Mouse (Mus musculus) heart, embryonic 11.5 days (tissue): ENCODE data around the gene D11Wsu47e. TPM values are rescaled to one million over a fixed set of nuclear protein-coding genes. Genes with fewer than 3 reads are reported as not detected.

Experiments used
- ATAC-seq: fragments of 200-750 bp; cut with Nextera tagmentation; replicated peaks from 2 replicates; pipeline ENCODE4 v1.8.0; 2017; ENCODE audit warnings: moderate library complexity; ENCODE audit not compliant: insufficient number of reproducible peaks, low FRiP score, low TSS enrichment
- H3K27ac ChIP-seq: fragments of 300-500 bp; sonication (generic); 2 replicates; pipeline ENCODE4 v1.5.1; 2014; ENCODE audit warnings: mild to moderate bottlenecking, low read depth, low read length
- H3K27me3 ChIP-seq: fragments of 300-500 bp; sonication (generic); 2 replicates; pipeline ENCODE4 v1.6.1; 2014; ENCODE audit warnings: mild to moderate bottlenecking, low read length, mixed read lengths; ENCODE audit not compliant: control insufficient read depth, insufficient read depth
- H3K36me3 ChIP-seq: fragments of 300-500 bp; sonication (generic); 2 replicates; pipeline ENCODE4 v1.6.1; 2014; ENCODE audit warnings: mild to moderate bottlenecking, low read length, moderate library complexity, mixed read lengths; ENCODE audit not compliant: control insufficient read depth, insufficient read depth
- H3K4me1 ChIP-seq: fragments of 300-500 bp; sonication (generic); 2 replicates; pipeline ENCODE4 v1.6.1; 2014; ENCODE audit warnings: low read length; ENCODE audit not compliant: control insufficient read depth, insufficient read depth
- H3K4me2 ChIP-seq: fragments of 300-500 bp; sonication (generic); 2 replicates; pipeline ENCODE4 v1.6.1; 2014; ENCODE audit warnings: mild to moderate bottlenecking, moderate library complexity
- H3K4me3 ChIP-seq: fragments of 300-500 bp; sonication (generic); 2 replicates; pipeline ENCODE4 v1.5.1; 2014; ENCODE audit warnings: low read depth, low read length
- H3K9ac ChIP-seq: fragments of 300-500 bp; sonication (generic); 2 replicates; pipeline ENCODE4 v1.6.1; 2014; ENCODE audit warnings: mild to moderate bottlenecking, low read depth, low read length, moderate library complexity
- H3K9me3 ChIP-seq: fragments of 300-500 bp; sonication (generic); replicated peaks from 2 replicates; pipeline ENCODE4 v1.6.1; 2016; ENCODE audit warnings: low read length; ENCODE audit not compliant: control insufficient read depth
- WGBS: fragments of 180-500 bp; shearing (Covaris S2); extraction: QIAGEN DNeasy Blood & Tissue Kit; methylation state at CpG from one replicate; pipeline ENCODE4 v1.1.7; 2014; ENCODE audit not compliant: insufficient replicate concordance; 5-methylcytosine and 5-hydroxymethylcytosine counted together
- polyA plus RNA-seq: library from polyadenylated mRNA; unstranded; fragments of >200 nt; fragmentation: Nextera tagmentation; extraction: Ambion mirVana; gene quantifications from 2 replicates; pipeline ENCODE4 v1.2.1, GENCODE M21; 2014

D11Wsu47e gene
- polyA plus RNA-seq, 1 experiment from 2014 or later = 18.1 TPM

DNA sequence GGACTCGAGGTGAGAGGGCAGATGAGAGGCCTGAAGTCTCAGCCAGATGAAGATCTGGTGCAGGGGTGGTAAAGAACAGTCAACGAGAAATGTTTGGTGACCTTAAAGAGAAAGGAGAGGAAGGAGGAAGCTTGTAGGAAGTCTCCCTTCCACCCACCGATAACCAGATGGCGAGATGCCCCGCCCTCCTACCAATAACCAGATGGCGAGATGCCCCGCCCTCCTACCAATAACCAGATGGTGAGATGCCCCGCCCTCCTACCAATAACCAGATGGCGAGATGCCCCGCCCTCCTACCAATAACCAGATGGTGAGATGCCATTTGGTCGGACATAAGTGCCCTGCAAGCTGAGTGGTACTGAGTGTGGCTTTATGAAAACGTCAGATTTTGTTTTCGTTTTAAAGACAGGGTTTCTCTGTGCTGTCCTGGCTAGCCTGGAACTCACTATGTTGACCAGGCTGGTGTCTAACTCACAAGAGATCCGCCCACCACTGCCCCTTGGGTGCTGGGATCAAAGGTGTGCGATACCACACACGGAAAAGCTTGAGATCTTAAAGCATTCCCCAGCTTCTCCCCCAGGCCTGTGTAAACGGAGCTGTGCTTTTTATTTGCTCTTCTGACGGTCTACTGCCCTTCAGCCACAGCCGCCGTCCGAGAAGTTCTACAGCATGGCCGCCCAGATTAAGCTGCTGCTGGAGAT lies 32.9 kb upstream of the D11Wsu47e start:
- H3K4me2 ChIP-seq = peak overlapping the region; percentile 65
- 65% methylated on average over 22 of the region's 22 CpGs for WGBS
- no peak for ATAC-seq
- no peak overlapping the region for H3K9ac ChIP-seq
- H3K4me1 ChIP-seq = peaks cover 13% of the 10 kb centered on the region
- 0 out of 2 replicates have a peak overlapping the region, but pooled peaks have one; percentile 4 for H3K4me3 ChIP-seq
- no peak overlapping the region for H3K27ac ChIP-seq
- H3K27me3 ChIP-seq = no peaks in the 10 kb centered on the region
- no peaks in the 10 kb centered on the region for H3K9me3 ChIP-seq
- peaks cover 29% of the 10 kb centered on the region for H3K36me3 ChIP-seq

DNA sequence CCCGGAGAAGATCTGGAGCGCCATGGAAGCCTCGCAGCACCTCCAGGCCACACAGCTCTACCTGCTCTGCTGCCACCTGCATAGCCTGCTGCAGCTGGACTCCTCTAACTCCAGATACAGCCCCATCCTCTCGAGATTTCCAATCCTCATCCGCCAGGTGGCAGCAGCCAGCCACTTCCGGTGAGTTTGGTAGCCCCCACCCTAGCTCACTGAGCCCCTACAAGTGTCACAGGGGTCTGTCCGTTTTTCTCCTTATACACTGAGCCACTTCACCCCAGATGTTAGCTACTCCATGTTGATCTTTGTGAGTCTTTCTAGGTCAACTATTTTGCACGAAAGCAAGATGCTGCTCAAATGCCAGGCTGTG lies 32.3 kb upstream of the D11Wsu47e start:
- Histone ChIP-seq H3K27me3 (no peaks in the 10 kb centered on the region), H3K36me3 (peaks cover 33% of the 10 kb centered on the region), H3K9me3 (no peaks in the 10 kb centered on the region), H3K4me3 (no peak overlapping the region), H3K27ac (no peak overlapping the region), H3K4me2 (no peak overlapping the region), H3K9ac (no peak overlapping the region), H3K4me1 (peaks cover 13% of the 10 kb centered on the region)
- ATAC-seq = no peak
- 49% methylated on average over 8 of the region's 8 CpGs for WGBS

DNA sequence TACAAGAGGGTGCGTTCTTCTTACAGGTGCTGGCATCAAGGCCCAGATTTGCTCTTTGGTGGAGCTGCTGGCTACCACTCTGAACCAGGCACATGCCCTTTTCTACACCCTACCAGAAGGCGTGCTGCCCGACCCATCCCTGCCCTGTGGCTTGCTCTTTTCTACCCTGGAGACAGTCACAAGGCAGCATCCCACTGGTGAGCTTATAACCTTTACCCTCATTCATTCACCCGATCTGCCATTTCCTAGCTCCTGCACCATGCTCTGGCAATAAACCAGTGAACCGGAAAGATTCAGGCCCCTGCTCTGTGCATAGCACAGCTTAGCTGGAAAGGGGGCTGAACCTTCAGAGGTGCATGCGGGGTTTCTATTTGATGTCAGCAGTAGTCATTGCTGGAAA lies 31.7 kb upstream of the D11Wsu47e start:
- Histone ChIP-seq H3K4me3 (no peak overlapping the region), H3K4me1 (peaks cover 13% of the 10 kb centered on the region)

DNA sequence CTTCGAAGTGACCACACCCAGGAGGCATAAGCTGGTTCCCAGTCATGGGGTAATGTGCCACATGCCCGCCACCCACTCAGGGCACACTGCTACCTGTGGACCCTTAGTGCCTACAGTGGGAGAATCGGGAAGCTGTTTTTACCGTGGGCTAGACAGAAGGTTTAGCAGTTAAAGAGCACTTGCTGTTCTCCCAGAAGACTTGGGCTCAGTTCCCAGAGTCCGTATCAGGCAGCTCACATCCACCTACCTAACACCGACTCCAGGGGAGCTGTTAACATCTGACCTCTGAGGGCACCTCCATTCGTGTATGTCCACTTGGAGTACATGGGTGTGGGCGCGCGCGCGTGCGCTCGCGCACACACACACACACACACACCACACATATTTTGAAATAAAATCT lies 30.1 kb upstream of the D11Wsu47e start:
- Histone ChIP-seq H3K27me3 (no peaks in the 10 kb centered on the region), H3K4me3 (no peak overlapping the region), H3K4me2 (no peak overlapping the region), H3K4me1 (peaks cover 4% of the 10 kb centered on the region), H3K27ac (no peak overlapping the region), H3K9me3 (no peaks in the 10 kb centered on the region), H3K9ac (no peak overlapping the region), H3K36me3 (peaks cover 48% of the 10 kb centered on the region)
- no peak for ATAC-seq
- WGBS = 94% methylated on average over 15 of the region's 15 CpGs

More for the DNA sequence above, 31.7 kb upstream of the D11Wsu47e start:
- H3K36me3 ChIP-seq = peaks cover 38% of the 10 kb centered on the region
- no peaks in the 10 kb centered on the region for H3K27me3 ChIP-seq
- H3K9ac ChIP-seq = no peak overlapping the region
- no peak overlapping the region for H3K4me2 ChIP-seq
- H3K27ac ChIP-seq = no peak overlapping the region
- no peak for ATAC-seq
- no peaks in the 10 kb centered on the region for H3K9me3 ChIP-seq
- WGBS = 90% methylated on average over 6 of the region's 6 CpGs

DNA sequence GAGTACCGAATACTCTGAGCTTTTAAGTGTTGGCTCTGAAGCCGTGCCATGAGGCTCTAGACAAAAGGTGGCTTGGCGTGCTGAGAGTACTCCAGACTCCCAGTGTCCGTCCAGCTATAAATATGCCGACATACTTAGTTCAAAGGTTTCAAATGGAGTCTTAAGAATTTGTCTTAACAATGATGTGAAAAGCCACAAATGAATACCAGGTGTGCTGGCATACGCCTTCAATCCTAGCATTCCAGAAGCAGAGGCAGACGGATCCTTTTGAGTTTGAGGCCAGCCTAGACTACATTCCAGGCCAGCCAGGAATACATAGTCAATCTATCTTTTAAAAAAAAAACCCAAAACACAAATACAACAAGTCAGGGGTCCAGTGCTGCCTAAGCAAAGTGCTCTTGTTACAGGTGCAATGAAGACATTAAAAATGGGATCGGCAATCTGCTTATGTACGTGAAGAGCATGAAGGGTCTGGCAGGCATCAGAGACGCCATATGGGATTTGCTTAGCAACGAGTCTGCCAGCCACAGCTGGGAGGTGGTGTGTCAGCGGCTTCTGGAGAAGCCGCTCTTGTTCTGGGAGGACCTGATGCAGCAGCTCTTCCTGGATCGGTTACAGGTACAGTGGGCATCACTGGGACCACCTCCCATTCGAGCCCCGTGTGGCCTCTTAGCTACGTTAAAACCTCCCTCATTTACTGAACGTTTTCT lies 29.5 kb upstream of the D11Wsu47e start:
- H3K27ac ChIP-seq = no peak overlapping the region
- no peak overlapping the region for H3K9ac ChIP-seq
- no peak overlapping the region for H3K4me2 ChIP-seq
- ATAC-seq = no peak
- no peaks in the 10 kb centered on the region for H3K27me3 ChIP-seq
- no peak overlapping the region for H3K4me3 ChIP-seq
- 76% methylated on average over 18 of the region's 18 CpGs for WGBS
- no peaks in the 10 kb centered on the region for H3K9me3 ChIP-seq
- peaks cover 4% of the 10 kb centered on the region; the same call in 1 of the 2 replicates for H3K4me1 ChIP-seq
- peaks cover 48% of the 10 kb centered on the region for H3K36me3 ChIP-seq

DNA sequence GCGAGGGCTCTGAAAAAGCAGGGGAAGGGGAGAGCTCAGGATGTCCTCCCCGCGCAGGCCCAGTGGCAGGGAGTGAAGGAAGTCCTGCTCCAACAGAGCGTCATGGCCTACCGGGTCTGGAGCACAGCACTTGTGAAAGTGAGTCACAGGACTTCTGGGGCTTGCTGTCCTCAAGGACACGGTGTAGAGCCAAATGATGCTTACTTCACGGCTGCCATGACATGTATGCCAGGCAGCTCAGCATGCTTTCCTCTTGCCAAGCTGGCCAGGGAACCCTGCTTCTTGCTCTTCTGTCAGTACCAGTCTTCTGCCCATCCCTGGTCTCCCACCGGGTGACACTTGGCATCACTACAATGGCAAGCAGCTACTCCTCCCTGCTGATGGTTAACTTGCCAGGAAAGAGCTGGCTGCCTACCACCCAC lies 27.7 kb upstream of the D11Wsu47e start:
- no peak overlapping the region for H3K4me3 ChIP-seq
- no peaks in the 10 kb centered on the region for H3K27me3 ChIP-seq
- H3K9me3 ChIP-seq = no peaks in the 10 kb centered on the region
- no peak overlapping the region for H3K9ac ChIP-seq
- 89% methylated on average over 8 of the region's 8 CpGs for WGBS
- no peaks in the 10 kb centered on the region; the same call in 1 of the 2 replicates for H3K4me1 ChIP-seq
- H3K36me3 ChIP-seq = peaks cover 62% of the 10 kb centered on the region
- no peak for ATAC-seq
- no peak overlapping the region for H3K27ac ChIP-seq
- H3K4me2 ChIP-seq = no peak overlapping the region

DNA sequence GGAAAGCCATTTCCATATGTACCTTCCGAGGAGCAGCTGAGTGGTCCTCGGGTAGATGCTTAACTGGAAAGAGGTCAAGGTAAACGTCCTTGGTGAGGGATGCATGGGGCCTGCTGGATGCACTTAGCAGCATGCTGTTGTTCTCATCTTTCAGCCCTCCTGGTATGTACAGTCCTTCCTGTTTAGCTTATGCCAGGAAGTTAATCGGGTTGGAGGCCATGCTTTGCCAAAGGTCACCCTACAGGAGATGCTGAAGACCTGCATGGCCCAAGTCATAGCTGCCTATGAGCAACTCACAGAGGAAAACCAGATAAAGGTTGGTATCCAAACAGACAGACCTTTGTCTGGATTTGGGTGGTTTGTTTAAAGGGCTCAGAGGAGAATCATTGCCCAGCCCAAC lies 27.0 kb upstream of the D11Wsu47e start:
- Histone ChIP-seq H3K9me3 (no peaks in the 10 kb centered on the region), H3K4me2 (no peak overlapping the region), H3K27ac (no peak overlapping the region), H3K27me3 (no peaks in the 10 kb centered on the region), H3K9ac (no peak overlapping the region), H3K36me3 (peaks cover 64% of the 10 kb centered on the region), H3K4me1 (no peaks in the 10 kb centered on the region), H3K4me3 (no peak overlapping the region)
- WGBS = 76% methylated on average over 4 of the region's 4 CpGs
- no peak for ATAC-seq

DNA sequence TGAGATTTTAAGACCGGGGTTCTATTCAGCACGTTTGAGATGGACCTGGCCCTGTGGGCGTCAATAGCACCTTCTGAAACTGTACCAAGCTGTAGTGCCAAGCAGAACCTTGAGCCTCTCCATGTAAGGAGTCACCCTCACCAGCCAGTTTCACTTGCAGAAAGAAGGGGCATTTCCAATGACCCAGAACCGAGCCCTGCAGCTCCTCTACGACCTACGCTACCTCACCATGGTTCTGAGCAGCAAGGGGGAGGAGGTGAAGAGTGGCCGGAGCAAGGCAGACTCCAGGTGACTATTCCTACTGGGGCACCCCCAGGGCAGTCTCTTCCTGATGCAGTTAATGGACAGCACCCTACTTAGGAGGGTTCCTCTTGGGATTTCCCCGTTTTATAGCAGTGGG lies 25.9 kb upstream of the D11Wsu47e start:
- ATAC-seq = no peak
- Histone ChIP-seq H3K36me3 (peaks cover 56% of the 10 kb centered on the region), H3K4me1 (no peaks in the 10 kb centered on the region), H3K27ac (no peak overlapping the region), H3K4me3 (no peak overlapping the region), H3K4me2 (no peak overlapping the region), H3K9me3 (no peaks in the 10 kb centered on the region), H3K27me3 (no peaks in the 10 kb centered on the region), H3K9ac (no peak overlapping the region)
- WGBS = 84% methylated on average over 8 of the region's 8 CpGs
